Mouse (Mus musculus) neural tube, embryonic 11.5 days (tissue): ENCODE measurements around the gene Pde2a. TPM values are rescaled to one million over a fixed set of nuclear protein-coding genes. Genes with fewer than 3 reads are reported as not detected.

Experiments used
- ATAC-seq: fragments of 200-750 bp; cut with Nextera tagmentation; 2 replicates; pipeline ENCODE4 v1.8.0; 2017; ENCODE audit warnings: moderate number of reproducible peaks, mild to moderate bottlenecking, moderate TSS enrichment, moderate library complexity; ENCODE audit not compliant: insufficient read depth, low FRiP score, low TSS enrichment
- DNase-seq: peaks from one replicate; pipeline ENCODE4 v3.0.0-alpha.2; 2015; ENCODE audit warnings: low spot score
- H3K27ac ChIP-seq: fragments of 300-500 bp; sonication (generic); 2 replicates; pipeline ENCODE4 v1.5.1; 2014; ENCODE audit warnings: low read depth, mild to moderate bottlenecking, low read length
- H3K27me3 ChIP-seq: fragments of 300-500 bp; sonication (generic); 2 replicates; pipeline ENCODE4 v1.6.1; 2014; ENCODE audit warnings: mild to moderate bottlenecking, low read length, mixed read lengths; ENCODE audit not compliant: control insufficient read depth, insufficient read depth
- H3K36me3 ChIP-seq: fragments of 300-500 bp; sonication (generic); 2 replicates; pipeline ENCODE4 v1.6.1; 2014; ENCODE audit warnings: mild to moderate bottlenecking, low read length, moderate library complexity, mixed read lengths; ENCODE audit not compliant: control insufficient read depth, insufficient read depth
- H3K4me1 ChIP-seq: fragments of 300-500 bp; sonication (generic); 2 replicates; pipeline ENCODE4 v1.6.1; 2014; ENCODE audit warnings: low read length, mixed read lengths; ENCODE audit not compliant: control insufficient read depth, insufficient read depth
- H3K4me2 ChIP-seq: fragments of 300-500 bp; sonication (generic); 2 replicates; pipeline ENCODE4 v1.6.1; 2014; ENCODE audit warnings: low read depth, mild to moderate bottlenecking, moderate library complexity
- H3K4me3 ChIP-seq: fragments of 300-500 bp; sonication (generic); 2 replicates; pipeline ENCODE4 v1.5.1; 2014; ENCODE audit warnings: low read depth, low read length
- H3K9ac ChIP-seq: fragments of 300-500 bp; sonication (generic); 2 replicates; pipeline ENCODE4 v1.6.1; 2014; ENCODE audit warnings: mild to moderate bottlenecking, low read length
- H3K9me3 ChIP-seq: fragments of 300-500 bp; sonication (generic); 2 replicates; pipeline ENCODE4 v1.6.1; 2016; ENCODE audit warnings: low read length; ENCODE audit not compliant: control insufficient read depth
- WGBS: fragments of 180-500 bp; shearing (Covaris S2); extraction: QIAGEN DNeasy Blood & Tissue Kit; methylation state at CpG from one replicate; pipeline ENCODE4 v1.1.7; 2014; 5-methylcytosine and 5-hydroxymethylcytosine counted together
- polyA plus RNA-seq: library from polyadenylated mRNA; unstranded; fragments of >200 nt; fragmentation: Nextera tagmentation; extraction: Ambion mirVana; gene quantifications from 2 replicates; pipeline ENCODE4 v1.2.1, GENCODE M21; 2014

The Pde2a gene
- polyA plus RNA-seq, 1 experiment from 2014 or later: 26.2 TPM

DNA sequence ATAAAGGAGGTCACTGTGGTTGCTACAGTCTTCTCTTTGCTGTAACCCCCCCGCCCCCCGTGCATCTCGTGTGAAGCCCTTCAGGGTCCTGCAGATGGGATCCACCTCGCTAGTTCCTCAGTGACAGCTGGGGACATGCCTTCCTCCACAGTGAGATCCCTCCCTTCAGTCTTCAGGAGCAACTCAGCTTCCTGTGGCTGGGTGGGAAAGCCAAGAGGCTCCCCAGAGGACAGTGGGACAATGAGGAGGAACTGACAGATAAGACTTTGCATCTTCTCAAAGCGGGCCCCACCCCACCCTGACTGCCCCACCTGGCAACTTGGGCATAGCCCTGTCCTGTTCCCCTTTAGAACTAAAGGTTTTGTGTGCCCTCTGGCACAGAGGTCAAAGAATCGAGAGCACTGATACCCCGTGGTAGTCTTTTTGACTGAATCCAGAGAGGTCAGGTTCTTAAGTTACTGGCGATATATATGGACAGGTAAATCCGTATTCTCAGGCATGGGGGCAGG, 37.9 kb downstream of the Pde2a start:
- DNase-seq (no peak), ATAC-seq (no peak)
- no peak overlapping the region for H3K4me3 ChIP-seq
- H3K9me3 ChIP-seq: no peaks in the 10 kb centered on the region
- H3K9ac ChIP-seq: no peak overlapping the region
- 79% methylated on average over 9 of the region's 9 CpGs for WGBS
- no peaks in the 10 kb centered on the region for H3K27me3 ChIP-seq
- no peaks in the 10 kb centered on the region for H3K4me1 ChIP-seq
- H3K36me3 ChIP-seq: no peaks in the 10 kb centered on the region
- no peak overlapping the region for H3K4me2 ChIP-seq
- no peak overlapping the region for H3K27ac ChIP-seq

DNA sequence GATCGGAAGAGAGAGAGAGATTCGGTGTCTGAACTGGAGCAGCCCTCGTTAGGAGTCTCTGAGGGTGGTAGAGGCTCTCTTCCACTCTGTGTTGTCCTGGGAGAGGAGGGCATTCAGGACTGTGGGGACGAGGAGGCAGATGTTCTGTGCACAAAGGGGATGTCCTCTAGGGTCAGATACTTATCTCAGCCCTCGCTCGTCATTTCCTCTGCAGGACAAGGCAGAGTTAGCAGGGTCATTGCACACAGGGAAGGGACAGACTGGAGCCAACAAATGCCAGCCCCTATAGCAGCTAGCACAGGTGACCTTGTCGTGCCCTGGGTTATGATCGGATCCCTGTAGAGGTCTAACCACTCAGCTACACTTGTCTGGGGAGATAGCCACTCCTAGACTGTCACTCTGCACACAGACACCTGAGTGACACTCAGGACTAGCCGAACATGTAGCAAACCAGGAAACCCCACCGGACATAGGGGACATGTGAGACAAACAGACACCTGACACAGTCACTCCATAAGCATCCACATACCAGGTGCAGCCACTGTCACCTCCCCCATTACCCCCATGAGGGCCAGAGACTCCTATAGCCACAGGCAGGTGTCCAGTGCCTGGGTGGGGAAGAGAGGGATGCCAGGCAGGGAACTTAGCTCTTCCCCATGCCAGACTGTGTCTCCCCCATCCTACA, 38.6 kb downstream of the Pde2a start:
- Histone ChIP-seq H3K27me3 (no peaks in the 10 kb centered on the region), H3K9ac (no peak overlapping the region), H3K36me3 (no peaks in the 10 kb centered on the region), H3K4me1 (no peaks in the 10 kb centered on the region), H3K27ac (no peak overlapping the region), H3K4me3 (no peak overlapping the region), H3K4me2 (no peak overlapping the region), H3K9me3 (no peaks in the 10 kb centered on the region)
- no peak for DNase-seq
- 61% methylated on average over 10 of the region's 10 CpGs for WGBS
- ATAC-seq: no peak

DNA sequence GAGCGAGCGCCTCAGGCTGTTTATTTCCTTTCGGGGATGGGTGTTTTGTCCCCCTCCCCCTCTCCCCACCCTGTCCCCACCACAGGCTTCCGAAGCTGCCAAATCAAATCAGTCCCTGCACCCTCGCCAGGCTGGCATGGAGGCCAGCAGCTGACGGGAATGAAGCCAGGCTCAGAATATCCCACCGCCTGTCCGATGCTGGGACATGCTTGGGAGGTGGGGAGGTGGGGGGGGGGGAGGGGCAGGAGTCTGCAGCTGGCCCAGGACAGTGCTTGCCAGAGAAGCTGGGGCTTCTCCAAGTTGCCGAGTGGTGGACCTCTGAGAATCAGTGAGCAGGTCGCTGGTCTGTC, 39.1 kb downstream of the Pde2a start:
- H3K9me3 ChIP-seq: no peaks in the 10 kb centered on the region
- H3K27ac ChIP-seq: no peak overlapping the region
- no peak overlapping the region for H3K4me2 ChIP-seq
- WGBS: 62% methylated on average over 10 of the region's 10 CpGs
- no peaks in the 10 kb centered on the region for H3K36me3 ChIP-seq
- H3K4me3 ChIP-seq: no peak overlapping the region
- no peak overlapping the region for H3K9ac ChIP-seq
- no peaks in the 10 kb centered on the region for H3K4me1 ChIP-seq
- DNase-seq: no peak
- no peak for ATAC-seq
- no peaks in the 10 kb centered on the region for H3K27me3 ChIP-seq

DNA sequence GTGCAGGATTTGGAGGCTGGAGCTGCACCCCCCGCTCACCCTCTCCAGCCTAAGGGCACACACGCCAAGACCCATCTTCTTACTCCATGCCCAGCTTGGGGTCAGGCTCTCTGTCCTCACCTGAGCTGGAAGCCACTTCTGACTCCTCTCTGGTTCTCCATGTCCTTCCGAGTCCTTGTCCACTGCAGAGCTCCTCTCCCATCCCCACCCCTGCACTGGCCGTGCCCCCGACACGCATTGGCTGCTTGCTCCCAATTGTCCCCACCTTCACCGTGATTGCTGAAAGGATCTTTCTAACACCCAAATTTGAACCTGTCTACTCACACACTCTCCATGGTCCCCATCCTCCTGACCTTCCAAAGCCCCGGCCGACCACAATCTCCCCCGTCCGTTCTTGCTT, 40.1 kb downstream of the Pde2a start:
- Histone ChIP-seq H3K9me3 (no peaks in the 10 kb centered on the region), H3K4me3 (no peak overlapping the region), H3K9ac (no peak overlapping the region), H3K27me3 (no peaks in the 10 kb centered on the region), H3K4me1 (no peaks in the 10 kb centered on the region), H3K36me3 (no peaks in the 10 kb centered on the region), H3K27ac (no peak overlapping the region), H3K4me2 (no peak overlapping the region)
- DNase-seq: no peak
- whole genome bisulfite sequencing: 88% methylated on average over 11 of the region's 11 CpGs
- ATAC-seq: no peak

DNA sequence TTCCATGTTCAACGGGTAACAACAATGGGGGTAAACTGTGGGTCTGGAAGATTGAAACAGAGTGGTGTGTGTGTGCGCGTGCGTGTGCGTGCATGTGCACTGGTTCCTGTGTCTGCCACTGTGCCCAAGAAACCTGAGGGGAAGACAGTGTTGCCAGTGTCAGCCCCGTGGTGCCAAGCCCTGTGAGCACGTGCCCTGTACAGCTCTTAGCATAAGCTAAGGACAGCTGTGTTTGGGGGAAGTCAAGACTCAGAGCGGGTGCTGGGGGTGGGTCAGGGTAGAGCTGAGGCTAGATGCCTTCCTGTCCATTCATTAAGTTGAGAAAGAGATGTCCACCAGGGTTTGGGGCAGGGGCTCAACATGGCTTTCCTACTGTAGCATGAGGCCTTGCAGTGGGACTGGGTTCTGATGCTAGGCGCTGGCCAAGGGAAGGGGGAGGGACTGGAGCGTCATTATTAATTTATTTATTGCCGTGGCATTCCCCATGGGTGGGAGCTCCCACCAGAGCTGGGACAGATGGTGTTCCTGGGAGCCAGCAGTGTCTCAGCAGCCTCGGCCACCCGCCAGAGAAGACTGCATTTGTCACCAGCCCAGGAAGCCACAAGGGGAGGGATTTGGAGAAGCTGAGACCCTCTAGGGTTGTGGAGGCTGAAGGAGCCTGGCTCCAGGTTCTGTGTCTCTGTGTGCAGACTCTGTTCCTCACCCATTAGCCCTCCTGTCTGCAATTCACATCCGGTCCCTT, 41.0 kb downstream of the Pde2a start:
- Histone ChIP-seq H3K4me1 (no peaks in the 10 kb centered on the region), H3K27ac (no peak overlapping the region), H3K9me3 (no peaks in the 10 kb centered on the region), H3K4me2 (no peak overlapping the region), H3K27me3 (no peaks in the 10 kb centered on the region), H3K36me3 (no peaks in the 10 kb centered on the region), H3K4me3 (no peak overlapping the region), H3K9ac (no peak overlapping the region)
- ATAC-seq (no peak), DNase-seq (no peak)
- 70% methylated on average over 14 of the region's 14 CpGs for WGBS

DNA sequence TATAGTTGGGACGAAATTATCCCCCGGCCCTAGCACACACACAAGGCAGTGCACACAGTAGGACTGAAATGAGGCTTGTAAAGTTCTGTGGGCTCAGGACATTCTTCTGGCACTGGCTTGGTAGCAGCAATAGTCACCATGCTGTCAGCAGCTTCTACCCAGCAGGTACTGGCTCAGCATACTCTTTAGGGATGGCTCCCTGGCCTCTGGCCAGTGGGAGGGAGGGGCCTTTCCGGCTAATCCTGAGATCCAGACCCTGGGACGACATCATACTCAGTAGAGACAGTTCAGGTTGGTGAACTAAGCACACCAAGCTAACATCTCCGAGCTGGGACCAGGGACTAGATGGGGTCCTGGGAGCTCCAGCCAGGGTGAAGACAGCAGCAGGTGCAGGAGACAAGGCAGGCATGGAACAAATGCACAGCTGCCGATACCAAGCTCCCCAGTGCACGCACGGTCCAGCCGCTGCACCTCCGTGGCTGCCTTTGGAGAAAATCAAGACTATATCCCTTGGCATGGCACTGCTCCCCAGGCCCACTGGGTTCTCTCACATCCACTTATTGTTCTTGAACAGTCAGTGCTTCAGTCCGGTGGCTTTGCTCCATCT, 42.3 kb downstream of the Pde2a start:
- no peaks in the 10 kb centered on the region for H3K27me3 ChIP-seq
- WGBS: 89% methylated on average over 11 of the region's 11 CpGs
- DNase-seq: no peak
- no peaks in the 10 kb centered on the region for H3K4me1 ChIP-seq
- H3K9me3 ChIP-seq: no peaks in the 10 kb centered on the region
- no peak overlapping the region for H3K4me3 ChIP-seq
- ATAC-seq: no peak
- H3K9ac ChIP-seq: no peak overlapping the region
- no peaks in the 10 kb centered on the region for H3K36me3 ChIP-seq
- H3K27ac ChIP-seq: no peak overlapping the region
- H3K4me2 ChIP-seq: no peak overlapping the region

DNA sequence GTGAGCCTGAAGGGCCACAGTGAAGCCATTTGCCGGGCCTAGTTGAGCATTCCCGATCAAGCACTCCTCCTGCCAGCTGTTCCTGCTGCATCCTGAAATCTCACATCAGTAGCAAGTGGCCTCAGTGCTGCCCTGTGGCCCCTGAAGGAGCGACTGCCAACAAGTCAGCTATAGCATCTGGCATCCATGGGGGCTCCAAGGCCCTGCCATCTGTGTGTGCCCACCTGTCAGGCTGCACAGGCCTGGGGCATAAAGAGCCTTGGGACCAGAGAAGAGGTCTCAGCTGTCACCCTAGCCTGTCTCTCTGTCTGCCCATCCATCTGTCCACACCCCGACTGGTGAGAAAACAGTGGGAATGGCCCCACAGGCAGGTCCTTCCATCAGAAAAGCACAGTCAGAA, 43.4 kb downstream of the Pde2a start:
- Histone ChIP-seq H3K4me1 (no peaks in the 10 kb centered on the region), H3K27me3 (no peaks in the 10 kb centered on the region), H3K4me3 (no peak overlapping the region), H3K9me3 (no peaks in the 10 kb centered on the region), H3K36me3 (no peaks in the 10 kb centered on the region), H3K27ac (no peak overlapping the region), H3K4me2 (no peak overlapping the region), H3K9ac (no peak overlapping the region)
- WGBS: 60% methylated on average over 4 of the region's 4 CpGs
- DNase-seq (no peak), ATAC-seq (no peak)

DNA sequence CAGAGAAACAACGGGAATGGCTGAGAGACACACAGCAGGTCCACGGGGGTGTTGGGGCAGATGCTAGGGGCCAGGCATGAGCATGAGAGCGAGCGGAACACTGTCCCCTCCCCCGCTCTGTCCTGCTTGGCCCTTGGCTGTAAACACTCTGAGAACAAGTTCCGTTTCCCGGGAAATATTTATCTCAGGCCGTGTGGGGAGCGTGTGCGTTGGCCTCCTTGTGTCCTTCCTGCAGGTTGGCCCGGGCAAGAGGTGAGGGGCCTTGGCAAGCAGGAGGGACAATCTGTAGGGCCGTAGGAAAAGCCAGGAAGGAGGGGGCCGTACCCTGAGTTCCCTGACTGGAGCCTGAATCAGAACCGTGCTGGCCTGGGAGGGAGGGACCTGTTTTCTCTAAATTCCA, 43.9 kb downstream of the Pde2a start:
- Histone ChIP-seq H3K36me3 (no peaks in the 10 kb centered on the region), H3K4me2 (no peak overlapping the region), H3K27me3 (no peaks in the 10 kb centered on the region), H3K4me3 (no peak overlapping the region), H3K27ac (no peak overlapping the region), H3K9me3 (no peaks in the 10 kb centered on the region), H3K4me1 (no peaks in the 10 kb centered on the region), H3K9ac (no peak overlapping the region)
- 55% methylated on average over 13 of the region's 14 CpGs for WGBS
- DNase-seq (no peak), ATAC-seq (no peak)
